ENCODE assay signal across 8 mouse cellular contexts in genomic region chr8:37131988-37132387, GRCm38 (mm10).
A peak's percentile ranks its signal among the peaks of the same experiment; 100 is the strongest.
DNase-seq lines count a peak whose midpoint lies in the region; ATAC-seq lines count a peak whose summit lies in the region.

No protein-coding gene starts in this region.

- no peak overlapping the region for H3K9ac ChIP-seq in forebrain, embryonic 15.5 days (replicated peaks)
- H3K9ac ChIP-seq in midbrain, embryonic 12.5 days (replicated peaks), result no peak overlapping the region

- no peak overlapping the region for H3K4me2 ChIP-seq in forebrain, embryonic 15.5 days (replicated peaks)
- H3K4me2 ChIP-seq in midbrain, embryonic 12.5 days (replicated peaks), result no peak overlapping the region

- 22% methylated on average over 4 of the region's 4 CpGs for WGBS in forebrain, embryonic 15.5 days
- 14% methylated on average over 4 of the region's 4 CpGs for WGBS in midbrain, embryonic 12.5 days

- H3K36me3 ChIP-seq in forebrain, embryonic 15.5 days, result no peaks in the 10 kb centered on the region
- no peaks in the 10 kb centered on the region for H3K36me3 ChIP-seq in midbrain, embryonic 12.5 days

- peak; percentile 48; the same call in 1 of the 2 replicates for ATAC-seq in forebrain, embryonic 15.5 days (replicated peaks)
- ATAC-seq in midbrain, embryonic 12.5 days (ENCODE audit: low FRiP score, low read depth), result peak; percentile 68

- H3K27me3 ChIP-seq in forebrain, embryonic 15.5 days, result no peaks in the 10 kb centered on the region
- H3K27me3 ChIP-seq in midbrain, embryonic 12.5 days, result no peaks in the 10 kb centered on the region

- H3K9me3 ChIP-seq in forebrain, embryonic 15.5 days, result no peaks in the 10 kb centered on the region
- H3K9me3 ChIP-seq in midbrain, embryonic 12.5 days, result no peaks in the 10 kb centered on the region

- no peaks in the 10 kb centered on the region for H3K4me1 ChIP-seq in forebrain, embryonic 15.5 days
- H3K4me1 ChIP-seq in midbrain, embryonic 12.5 days, result no peaks in the 10 kb centered on the region

- peak; percentile 8 to 12 for DNase-seq in left cerebral cortex, adult 18-20 months (ENCODE audit: low spot score in 2 of 2)
- DNase-seq in left cerebral cortex, postnatal 36 days (ENCODE audit: low spot score in 2 of 2), result no peak
- peak; percentile 16 for DNase-seq in R1 (ENCODE audit: low read depth, low spot score)
- DNase-seq in thymus, postnatal 25 days, result no peak
- no peak for DNase-seq in spleen, postnatal 4 days (ENCODE audit: low spot score in 2 of 2)
- no peak for DNase-seq in gastrocnemius, postnatal 10 days

- intact Hi-C loops in left cerebral cortex, postnatal 36 days (cut with DNase I), result no loop called here

- no peak overlapping the region for H3K27ac ChIP-seq in forebrain, embryonic 15.5 days (replicated peaks)
- H3K27ac ChIP-seq in midbrain, embryonic 12.5 days (replicated peaks), result no peak overlapping the region

- H3K4me3 ChIP-seq in forebrain, embryonic 15.5 days, result no peak overlapping the region
- H3K4me3 ChIP-seq in midbrain, embryonic 12.5 days, result no peak overlapping the region

Comparison
In these comparisons a context has a peak if more than half of its experiments do, and no peak if none do; other contexts are left out.
1. DNase-seq: peak in left cerebral cortex, adult 18-20 months (2 of 2) and R1 (single experiment); none in left cerebral cortex, postnatal 36 days (0 of 2), thymus, postnatal 25 days (single experiment), spleen, postnatal 4 days (0 of 2) and gastrocnemius, postnatal 10 days (single experiment).